Mouse (Mus musculus) bone marrow macrophage, adult 2 months (primary cell): Measurements from ENCODE around the gene Mphosph9.

ENCODE experiments used
- CTCF ChIP-seq: IDR thresholded peaks from 2 replicates; pipeline ENCODE4 v1.5.1; 2012; ENCODE audit warnings: low read depth, mild to moderate bottlenecking, low read length, moderate library complexity
- POLR2A ChIP-seq: IDR thresholded peaks from 2 replicates; pipeline ENCODE4 v1.6.1; 2012; ENCODE audit warnings: mild to moderate bottlenecking, low read depth, low read length, borderline replicate concordance

DNA sequence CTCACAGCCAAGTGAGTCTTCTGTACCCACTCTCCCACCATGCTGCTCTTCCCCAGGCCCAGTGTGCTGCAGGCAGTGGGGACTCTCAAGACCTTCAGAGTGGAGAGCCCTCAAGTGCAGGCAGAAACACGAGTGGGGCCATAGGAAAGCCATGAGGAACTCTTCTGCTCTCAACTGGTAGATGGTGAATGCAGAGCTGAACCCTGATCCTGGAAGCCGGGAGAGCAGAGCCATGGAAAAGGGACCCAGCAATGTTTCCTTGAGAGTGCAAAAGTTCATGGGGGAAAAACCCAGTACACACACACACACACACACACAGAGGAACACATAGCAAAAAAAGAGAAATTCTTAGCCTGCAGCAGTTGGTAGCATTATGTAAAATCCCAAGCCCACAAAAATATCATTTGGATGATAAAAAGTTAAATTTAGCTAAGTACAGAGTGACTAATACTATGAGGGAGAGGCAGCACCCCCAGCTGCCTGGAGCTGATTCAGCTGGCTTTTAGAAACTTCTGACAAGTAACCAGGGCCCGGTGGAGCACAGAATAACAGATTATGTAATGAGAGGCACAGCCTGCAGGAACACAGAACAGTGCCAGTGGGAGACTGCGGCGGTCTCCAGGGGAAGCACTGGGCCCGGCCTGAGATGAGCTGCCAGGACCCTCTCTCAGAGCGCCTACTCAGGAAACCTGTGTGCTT lies 106.6 kb downstream of the Mphosph9 start:
- TF ChIP-seq CTCF (no peak), POLR2A (no peak)
